ENCODE assay signal across 10 mouse cellular contexts in the genomic region with DNA sequence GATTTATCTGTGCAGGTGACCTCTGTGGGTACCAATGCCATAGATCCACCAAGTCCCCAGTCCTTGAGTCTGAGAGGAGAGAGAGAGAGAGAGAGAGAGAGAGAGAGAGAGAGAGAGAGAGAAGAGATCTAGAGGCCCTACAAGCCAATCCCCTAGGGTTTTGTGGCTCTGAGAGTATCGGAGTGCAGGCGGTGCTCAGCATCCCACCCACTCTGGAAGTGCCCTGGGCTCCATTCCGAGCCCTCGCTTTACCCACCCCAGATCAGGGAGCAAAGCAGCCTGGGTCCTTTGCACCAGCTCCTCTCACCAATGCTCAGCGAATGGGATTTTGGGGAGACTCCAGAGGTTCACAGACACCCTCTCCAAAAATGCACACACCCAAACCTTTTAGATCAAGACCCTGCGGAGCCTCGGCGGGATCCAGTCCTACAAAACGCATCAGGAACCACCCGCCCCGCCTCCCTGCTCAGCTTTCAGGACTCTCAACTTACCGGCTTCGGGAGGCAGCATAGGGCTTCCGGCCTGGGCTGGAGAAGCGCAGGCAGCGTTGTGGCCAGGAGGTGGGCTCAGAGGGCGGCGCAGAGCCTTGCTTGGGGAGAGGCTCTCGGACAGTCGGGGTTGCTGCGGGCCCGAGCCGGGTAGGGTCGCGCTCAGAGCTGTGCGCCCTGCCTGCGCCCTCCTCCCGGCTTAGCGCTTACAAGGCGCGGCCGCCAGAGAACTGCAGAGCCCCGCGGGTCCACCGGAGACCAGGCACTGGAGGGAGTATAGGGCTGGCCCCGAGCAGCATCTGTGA. TPM values are rescaled to one million over a fixed set of nuclear protein-coding genes. Genes with fewer than 3 reads are reported as not detected.
DNase-seq lines count a peak whose midpoint lies in the region; ATAC-seq and TF ChIP-seq lines count a peak whose summit lies in the region.
"Had no signal": no experiment of that assay in that cellular context is flagged by ENCODE, and none has a peak within 500 bp of the region (broad histone marks: within the 10 kb centered on the region; RNA-seq: fewer than 3 reads in every experiment).

No protein-coding gene starts in this region.

- ATAC-seq in liver, embryonic 12.5 days = no peak
- ATAC-seq in liver, postnatal 0 days = no peak
- no peak for ATAC-seq in embryonic facial prominence, embryonic 15.5 days (ENCODE audit: insufficient number of reproducible peaks, low FRiP score, low TSS enrichment, low read depth)
- ATAC-seq in stomach, embryonic 15.5 days (ENCODE audit: insufficient read depth, low FRiP score, low read depth) = no peak

- H3K27me3 ChIP-seq in liver, embryonic 12.5 days (replicated peaks) = peaks cover 100% of the 10 kb centered on the region
- peaks cover 100% of the 10 kb centered on the region for H3K27me3 ChIP-seq in liver, postnatal 0 days (ENCODE audit: insufficient read depth, low read length)
- peaks cover 100% of the 10 kb centered on the region for H3K27me3 ChIP-seq in embryonic facial prominence, embryonic 15.5 days
- peaks cover 100% of the 10 kb centered on the region for H3K27me3 ChIP-seq in limb, embryonic 10.5 days (ENCODE audit: low read depth, poor library complexity, severe bottlenecking)
- H3K27me3 ChIP-seq in stomach, embryonic 15.5 days (replicated peaks) = peaks cover 100% of the 10 kb centered on the region

- peak overlapping the region; percentile 16; the same call in 1 of the 2 replicates for H3K4me2 ChIP-seq in liver, embryonic 12.5 days
- H3K4me2 ChIP-seq in liver, postnatal 0 days (ENCODE audit: low read depth, low read length) = no peak overlapping the region
- peak overlapping the region; percentile 54 for H3K4me2 ChIP-seq in embryonic facial prominence, embryonic 15.5 days (replicated peaks)
- H3K4me2 ChIP-seq in stomach, embryonic 15.5 days = peak overlapping the region; percentile 49

- no peak overlapping the region for H3K9ac ChIP-seq in liver, embryonic 12.5 days
- no peak overlapping the region for H3K9ac ChIP-seq in liver, postnatal 0 days (replicated peaks)
- no peak overlapping the region for H3K9ac ChIP-seq in embryonic facial prominence, embryonic 15.5 days
- H3K9ac ChIP-seq in stomach, embryonic 15.5 days = no peak overlapping the region

- no peak for TF ChIP-seq CTCF in liver, postnatal 0 days (IDR thresholded peaks at IDR 0.05; ENCODE audit: low read depth)

- H3K9me3 ChIP-seq in liver, embryonic 12.5 days (replicated peaks) = no peaks in the 10 kb centered on the region
- H3K9me3 ChIP-seq in liver, postnatal 0 days (ENCODE audit: low read length) = no peaks in the 10 kb centered on the region
- H3K9me3 ChIP-seq in embryonic facial prominence, embryonic 15.5 days (replicated peaks) = no peaks in the 10 kb centered on the region
- no peaks in the 10 kb centered on the region for H3K9me3 ChIP-seq in limb, embryonic 10.5 days (replicated peaks)
- no peaks in the 10 kb centered on the region for H3K9me3 ChIP-seq in stomach, embryonic 15.5 days

- no peak for DNase-seq in liver, postnatal 0 days
- peak; percentile 80 for DNase-seq in limb, embryonic 10.5 days (ENCODE audit: low spot score)
- DNase-seq in B cell, adult 2 months = no peak
- DNase-seq in layer of hippocampus, adult 18-20 months (ENCODE audit: low spot score in 2 of 2) = no peak
- DNase-seq in ovary, postnatal 36 days (ENCODE audit: low spot score) = no peak
- DNase-seq: thymus, adult 2 months had no signal

- H3K36me3 ChIP-seq in liver, embryonic 12.5 days = no peaks in the 10 kb centered on the region
- no peaks in the 10 kb centered on the region for H3K36me3 ChIP-seq in liver, postnatal 0 days (replicated peaks; ENCODE audit: insufficient read depth, low read length)
- no peaks in the 10 kb centered on the region for H3K36me3 ChIP-seq in embryonic facial prominence, embryonic 15.5 days
- no peaks in the 10 kb centered on the region for H3K36me3 ChIP-seq in limb, embryonic 10.5 days
- no peaks in the 10 kb centered on the region for H3K36me3 ChIP-seq in stomach, embryonic 15.5 days

- WGBS in liver, embryonic 12.5 days (ENCODE audit: insufficient replicate concordance) = 2% methylated on average over 36 of the region's 36 CpGs
- 4% methylated on average over 29 of the region's 36 CpGs for WGBS in liver, postnatal 0 days (ENCODE audit: insufficient replicate concordance)
- under 1% methylated on average over 36 of the region's 36 CpGs for WGBS in embryonic facial prominence, embryonic 15.5 days
- under 1% methylated on average over 36 of the region's 36 CpGs for WGBS in limb, embryonic 10.5 days
- WGBS in stomach, embryonic 15.5 days = 1% methylated on average over 36 of the region's 36 CpGs

- H3K4me1 ChIP-seq in liver, embryonic 12.5 days = 0 out of 2 replicates have a peak, but pooled peaks cover 4% of the 10 kb centered on the region
- H3K4me1 ChIP-seq in liver, postnatal 0 days (ENCODE audit: insufficient read depth) = 0 out of 2 replicates have a peak, but pooled peaks cover 4% of the 10 kb centered on the region
- H3K4me1 ChIP-seq in embryonic facial prominence, embryonic 15.5 days = peaks cover 33% of the 10 kb centered on the region
- H3K4me1 ChIP-seq in limb, embryonic 10.5 days = peaks cover 55% of the 10 kb centered on the region
- peaks cover 24% of the 10 kb centered on the region for H3K4me1 ChIP-seq in stomach, embryonic 15.5 days

- no peak for TF ChIP-seq EP300 in liver, postnatal 0 days (IDR thresholded peaks at IDR 0.05; ENCODE audit: low read depth)

- H3K4me3 ChIP-seq in liver, embryonic 12.5 days = no peak overlapping the region
- H3K4me3 ChIP-seq in liver, postnatal 0 days (ENCODE audit: low read depth, low read length) = no peak overlapping the region
- peak overlapping the region; percentile 39 for H3K4me3 ChIP-seq in embryonic facial prominence, embryonic 15.5 days (replicated peaks)
- H3K4me3 ChIP-seq in limb, embryonic 10.5 days = peak overlapping the region; percentile 40
- peak overlapping the region; percentile 30 for H3K4me3 ChIP-seq in stomach, embryonic 15.5 days (replicated peaks)

- H3K27ac ChIP-seq in liver, embryonic 12.5 days = no peak overlapping the region
- H3K27ac ChIP-seq in liver, postnatal 0 days (ENCODE audit: low read depth) = no peak overlapping the region
- peak overlapping the region; percentile 13; the same call in 1 of the 2 replicates for H3K27ac ChIP-seq in embryonic facial prominence, embryonic 15.5 days (replicated peaks)
- no peak overlapping the region for H3K27ac ChIP-seq in limb, embryonic 10.5 days
- H3K27ac ChIP-seq in stomach, embryonic 15.5 days = no peak overlapping the region

RNA-seq across cellular contexts. Expression of a gene that starts 4.4 kb away (rescaled TPM):
- polyA plus RNA-seq in liver, embryonic 12.5 days (2016; fragmentation: Nextera tagmentation; extraction: Ambion mirVana) = not detected in 2 replicates
- not detected in 2 replicates for polyA plus RNA-seq in liver, postnatal 0 days (2015; fragmentation: Nextera tagmentation; extraction: Ambion mirVana)
- 6.0 and 6.6 TPM in 2 replicates for polyA plus RNA-seq in embryonic facial prominence, embryonic 15.5 days (2015; fragmentation: Nextera tagmentation; extraction: Ambion mirVana)
- not detected in 2 replicates for polyA plus RNA-seq in limb, embryonic 10.5 days (2016; fragmentation: Nextera tagmentation; extraction: Ambion mirVana)
- polyA plus RNA-seq in stomach, embryonic 15.5 days (2015; fragmentation: Nextera tagmentation; extraction: Ambion mirVana) = not detected in 2 replicates
- total RNA-seq in layer of hippocampus, adult 18-20 months (2021) = under 1 TPM; 0.28 to 0.30 TPM
- polyA plus RNA-seq: neural tube, embryonic 14.5 days had no signal

Comparison
In these comparisons a context has a peak if more than half of its experiments do, and no peak if none do; other contexts are left out.
1. H3K4me3 ChIP-seq: peak in embryonic facial prominence, embryonic 15.5 days (single experiment), limb, embryonic 10.5 days (single experiment) and stomach, embryonic 15.5 days (single experiment); none in liver, embryonic 12.5 days (single experiment) and liver, postnatal 0 days (single experiment).